Mouse (Mus musculus) midbrain, embryonic 11.5 days (tissue): ENCODE data around the gene Dusp1. TPM values are rescaled to one million over a fixed set of nuclear protein-coding genes. Genes with fewer than 3 reads are reported as not detected.

Source experiments
- ATAC-seq: fragments of 200-750 bp; cut with Nextera tagmentation; 2 replicates; pipeline ENCODE4 v1.8.0; 2017; ENCODE audit warnings: moderate TSS enrichment, moderate library complexity; ENCODE audit not compliant: low FRiP score
- DNase-seq: peaks from one replicate; pipeline ENCODE4 v3.0.0; 2015; ENCODE audit warnings: low spot score; ENCODE audit errors: missing footprints
- H3K27ac ChIP-seq: fragments of 300-500 bp; sonication (generic); 2 replicates; pipeline ENCODE4 v1.5.1; 2014; ENCODE audit warnings: low read depth, low read length
- H3K27me3 ChIP-seq: fragments of 300-500 bp; sonication (generic); 2 replicates; pipeline ENCODE4 v1.6.1; 2014; ENCODE audit warnings: mild to moderate bottlenecking, low read length, moderate library complexity, mixed read lengths; ENCODE audit not compliant: control insufficient read depth, insufficient read depth
- H3K36me3 ChIP-seq: fragments of 300-500 bp; sonication (generic); 2 replicates; pipeline ENCODE4 v1.6.1; 2014; ENCODE audit warnings: mild to moderate bottlenecking, low read length, moderate library complexity, mixed read lengths; ENCODE audit not compliant: control insufficient read depth, insufficient read depth
- H3K4me1 ChIP-seq: fragments of 300-500 bp; sonication (generic); 2 replicates; pipeline ENCODE4 v1.6.1; 2014; ENCODE audit warnings: low read length; ENCODE audit not compliant: control insufficient read depth, insufficient read depth
- H3K4me2 ChIP-seq: fragments of 300-500 bp; sonication (generic); 2 replicates; pipeline ENCODE4 v1.6.1; 2014; ENCODE audit warnings: mild to moderate bottlenecking, moderate library complexity
- H3K4me3 ChIP-seq: fragments of 300-500 bp; sonication (generic); 2 replicates; pipeline ENCODE4 v1.5.1; 2014; ENCODE audit warnings: low read depth, low read length
- H3K9ac ChIP-seq: fragments of 300-500 bp; sonication (generic); 2 replicates; pipeline ENCODE4 v1.6.1; 2014; ENCODE audit warnings: low read length
- H3K9me3 ChIP-seq: fragments of 300-500 bp; sonication (generic); 2 replicates; pipeline ENCODE4 v1.6.1; 2016; ENCODE audit warnings: low read length; ENCODE audit not compliant: control insufficient read depth
- WGBS: fragments of 180-500 bp; shearing (Covaris S2); extraction: QIAGEN DNeasy Blood & Tissue Kit; methylation state at CpG from one replicate; pipeline ENCODE4 v1.1.7; 2014; 5-methylcytosine and 5-hydroxymethylcytosine counted together
- polyA plus RNA-seq: library from polyadenylated mRNA; unstranded; fragments of >200 nt; fragmentation: Nextera tagmentation; extraction: Ambion mirVana; gene quantifications from 2 replicates; pipeline ENCODE4 v1.2.1, GENCODE M21; 2014

Dusp1 gene
- polyA plus RNA-seq, 1 experiment from 2014 or later, result 30.2 TPM

DNA sequence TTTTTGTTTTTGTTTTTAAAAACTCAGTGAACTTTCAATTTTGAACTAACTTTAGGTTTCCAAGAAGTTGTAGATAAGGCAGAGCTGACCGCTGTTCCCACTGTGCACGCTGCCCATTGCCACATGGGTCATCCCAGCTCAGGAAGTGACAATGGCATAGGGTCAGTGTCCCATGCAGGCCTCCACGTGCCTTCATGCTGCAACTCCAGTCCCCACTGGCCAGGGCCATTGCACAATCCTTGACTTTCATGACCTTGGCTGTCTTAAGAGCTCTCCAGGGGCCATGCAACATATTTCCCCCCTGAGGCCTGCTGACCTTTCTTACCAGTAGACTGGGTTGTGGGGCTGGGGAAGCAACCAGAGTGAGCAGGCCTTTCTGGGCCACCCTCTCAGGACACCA, 9.4 kb upstream of the Dusp1 start:
- DNase-seq, result no peak
- 87% methylated on average over 3 of the region's 3 CpGs for WGBS
- Histone ChIP-seq H3K4me1 (no peaks in the 10 kb centered on the region), H3K4me2 (no peak overlapping the region), H3K4me3 (no peak overlapping the region), H3K9me3 (no peaks in the 10 kb centered on the region; the same call in 1 of the 2 replicates), H3K27me3 (no peaks in the 10 kb centered on the region), H3K27ac (no peak overlapping the region), H3K9ac (no peak overlapping the region), H3K36me3 (peaks cover 7% of the 10 kb centered on the region; the same call in 1 of the 2 replicates)
- ATAC-seq, result no peak

DNA sequence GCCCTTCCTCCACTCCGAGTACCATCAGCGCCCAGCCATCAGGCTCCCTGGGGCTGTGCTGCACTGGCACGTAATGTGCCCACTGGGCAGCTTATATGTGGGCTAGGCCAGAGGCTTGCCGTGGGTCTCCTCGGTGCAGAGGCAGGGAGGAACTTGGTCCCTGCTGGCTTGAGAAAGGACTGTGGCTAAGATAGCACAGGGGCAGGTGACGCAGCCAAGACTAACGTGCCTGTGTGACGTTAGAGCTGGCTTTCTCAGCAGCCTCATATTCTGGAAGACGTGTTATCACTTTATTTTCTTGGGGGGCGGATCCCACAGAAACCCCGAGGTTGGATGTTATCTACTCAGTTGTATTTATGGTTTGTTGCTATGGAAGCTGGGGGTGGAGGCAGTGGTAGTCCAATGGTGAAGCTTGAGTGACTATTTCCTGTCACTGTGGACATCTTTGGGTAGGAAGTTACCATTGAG, 8.8 kb upstream of the Dusp1 start:
- DNase-seq, result no peak
- Histone ChIP-seq H3K4me3 (no peak overlapping the region), H3K27me3 (no peaks in the 10 kb centered on the region), H3K4me2 (no peak overlapping the region), H3K4me1 (no peaks in the 10 kb centered on the region), H3K27ac (no peak overlapping the region), H3K36me3 (peaks cover 7% of the 10 kb centered on the region; the same call in 1 of the 2 replicates), H3K9ac (no peak overlapping the region), H3K9me3 (no peaks in the 10 kb centered on the region; the same call in 1 of the 2 replicates)
- no peak for ATAC-seq
- 90% methylated on average over 11 of the region's 11 CpGs for WGBS

DNA sequence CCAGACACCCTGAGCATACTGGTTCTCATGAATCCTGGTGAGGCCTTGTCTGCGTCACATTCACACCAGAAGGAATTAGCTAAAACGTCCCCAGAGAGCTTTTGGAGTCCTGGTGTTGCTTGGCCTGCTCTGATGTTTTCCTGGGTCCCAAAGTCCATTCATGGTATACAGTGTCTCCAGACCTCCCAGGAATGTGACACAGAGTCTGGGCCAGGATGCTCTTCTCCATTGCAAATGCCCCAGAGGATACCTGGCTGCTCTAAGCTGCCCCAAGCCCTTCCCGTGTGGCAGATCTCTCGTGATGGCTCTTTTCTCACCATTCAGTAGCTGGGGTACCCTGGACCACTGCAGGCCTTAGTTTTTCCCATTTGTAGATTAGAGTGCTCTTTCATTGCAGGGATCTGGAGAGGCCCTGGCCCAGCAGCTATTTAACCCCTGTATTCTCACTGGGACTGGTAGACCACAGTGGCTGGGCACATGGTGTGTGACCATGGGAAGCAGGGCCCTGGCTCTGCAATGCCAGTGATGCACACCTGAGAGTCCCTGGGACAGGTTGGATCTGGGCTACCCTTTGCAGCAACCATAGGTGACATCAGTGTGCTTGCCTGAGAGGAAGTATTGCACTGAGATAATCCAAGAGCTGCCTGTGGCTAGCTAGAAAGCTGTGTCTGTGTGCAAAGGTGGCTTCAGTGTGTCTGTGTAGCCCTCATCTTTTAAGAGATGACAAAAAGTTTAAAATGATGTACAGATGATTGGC, 7.8 kb upstream of the Dusp1 start:
- ATAC-seq, result no peak
- no peak for DNase-seq
- H3K9ac ChIP-seq, result no peak overlapping the region
- no peaks in the 10 kb centered on the region for H3K27me3 ChIP-seq
- H3K4me3 ChIP-seq, result no peak overlapping the region
- no peaks in the 10 kb centered on the region for H3K4me1 ChIP-seq
- no peaks in the 10 kb centered on the region; the same call in 1 of the 2 replicates for H3K9me3 ChIP-seq
- H3K36me3 ChIP-seq, result peaks cover 7% of the 10 kb centered on the region; the same call in 1 of the 2 replicates
- no peak overlapping the region for H3K4me2 ChIP-seq
- 89% methylated on average over 4 of the region's 4 CpGs for WGBS
- H3K27ac ChIP-seq, result no peak overlapping the region

DNA sequence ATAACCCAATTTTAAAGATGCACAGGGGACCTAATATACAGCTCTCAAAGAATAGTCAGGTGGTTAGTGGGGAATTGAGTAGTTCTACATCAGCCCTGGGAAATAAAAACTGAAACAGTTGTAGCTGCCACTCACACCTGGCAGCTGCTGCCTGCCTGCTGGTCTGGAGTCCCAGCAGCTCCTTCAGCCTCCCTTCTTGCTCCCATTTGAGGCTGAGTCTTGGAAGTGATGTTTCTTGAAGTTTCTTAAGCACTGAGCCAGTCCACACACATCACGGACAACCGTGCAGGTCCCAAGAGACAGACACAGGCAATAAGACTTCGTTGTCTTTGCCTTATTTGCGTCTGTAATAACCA, 5.9 kb upstream of the Dusp1 start:
- H3K27ac ChIP-seq, result no peak overlapping the region
- H3K9me3 ChIP-seq, result no peaks in the 10 kb centered on the region; the same call in 1 of the 2 replicates
- H3K4me1 ChIP-seq, result 0 out of 2 replicates have a peak, but pooled peaks cover 3% of the 10 kb centered on the region
- WGBS, result 96% methylated on average over 4 of the region's 4 CpGs
- ATAC-seq (no peak), DNase-seq (no peak)
- peaks cover 10% of the 10 kb centered on the region for H3K36me3 ChIP-seq
- no peak overlapping the region for H3K9ac ChIP-seq
- H3K27me3 ChIP-seq, result no peaks in the 10 kb centered on the region
- H3K4me2 ChIP-seq, result no peak overlapping the region
- H3K4me3 ChIP-seq, result no peak overlapping the region

DNA sequence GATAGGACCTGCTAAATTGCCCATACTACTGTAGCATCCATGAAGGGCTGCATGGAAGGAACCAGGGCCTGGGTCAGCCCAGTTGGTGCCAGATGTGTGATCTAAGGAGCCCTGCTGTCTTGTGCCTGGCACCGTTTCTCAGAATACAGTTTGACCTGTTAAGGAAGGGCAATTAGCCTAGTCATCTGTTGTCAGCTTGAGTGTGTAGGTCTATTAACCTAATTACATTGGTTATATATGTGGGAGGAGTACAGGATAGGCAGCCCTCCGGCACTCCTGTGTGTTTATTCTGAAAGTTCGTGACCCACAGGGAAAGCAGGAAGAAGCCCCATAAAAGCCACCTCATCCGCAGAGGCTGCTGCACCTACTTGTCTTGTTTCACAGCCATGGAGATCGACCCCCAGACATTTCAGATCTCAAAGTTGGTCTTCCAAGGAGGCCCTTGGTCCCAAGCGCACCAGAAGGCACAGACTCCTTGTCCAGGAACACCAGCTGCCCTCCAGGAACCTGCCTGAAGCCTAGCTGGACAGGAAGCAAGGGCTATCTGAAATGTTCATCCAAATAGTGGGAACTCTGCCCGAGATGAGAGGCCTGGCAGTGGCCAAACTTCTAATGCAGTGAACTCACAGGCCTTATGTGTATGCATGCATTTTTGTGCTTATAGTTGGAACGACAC, 5.4 kb upstream of the Dusp1 start:
- no peak overlapping the region for H3K4me2 ChIP-seq
- DNase-seq (no peak), ATAC-seq (no peak)
- H3K4me1 ChIP-seq, result peaks cover 8% of the 10 kb centered on the region
- no peak overlapping the region for H3K9ac ChIP-seq
- no peaks in the 10 kb centered on the region for H3K27me3 ChIP-seq
- H3K27ac ChIP-seq, result no peak overlapping the region
- WGBS, result 87% methylated on average over 8 of the region's 8 CpGs
- H3K4me3 ChIP-seq, result no peak overlapping the region
- peaks cover 10% of the 10 kb centered on the region for H3K36me3 ChIP-seq
- no peaks in the 10 kb centered on the region; the same call in 1 of the 2 replicates for H3K9me3 ChIP-seq

DNA sequence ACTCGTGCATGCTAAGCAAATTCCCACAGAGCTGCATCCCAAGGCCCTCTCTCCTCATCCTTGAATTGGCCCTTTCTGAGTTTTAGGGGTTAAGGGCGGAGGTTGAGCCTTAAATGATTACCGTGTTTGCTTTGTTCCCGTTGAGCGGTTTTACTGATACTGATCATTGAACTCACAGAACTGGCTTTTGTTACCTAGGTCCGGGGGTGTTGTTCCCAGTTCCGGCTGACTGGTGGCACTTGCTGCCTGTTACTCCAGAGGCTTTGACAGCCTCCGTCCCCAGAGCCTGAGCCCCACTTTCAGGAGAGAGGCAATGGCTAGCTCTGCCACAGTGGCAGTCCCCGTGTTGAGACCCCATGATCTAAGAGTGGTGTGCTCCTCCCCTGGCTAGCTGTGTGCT, 2.5 kb upstream of the Dusp1 start:
- Histone ChIP-seq H3K27ac (no peak overlapping the region), H3K36me3 (peaks cover 10% of the 10 kb centered on the region), H3K4me3 (no peak overlapping the region), H3K27me3 (no peaks in the 10 kb centered on the region), H3K9me3 (no peaks in the 10 kb centered on the region; the same call in 1 of the 2 replicates), H3K4me2 (no peak overlapping the region), H3K4me1 (peaks cover 17% of the 10 kb centered on the region), H3K9ac (no peak overlapping the region)
- DNase-seq, result no peak
- ATAC-seq, result no peak
- WGBS, result 47% methylated on average over 9 of the region's 9 CpGs

DNA sequence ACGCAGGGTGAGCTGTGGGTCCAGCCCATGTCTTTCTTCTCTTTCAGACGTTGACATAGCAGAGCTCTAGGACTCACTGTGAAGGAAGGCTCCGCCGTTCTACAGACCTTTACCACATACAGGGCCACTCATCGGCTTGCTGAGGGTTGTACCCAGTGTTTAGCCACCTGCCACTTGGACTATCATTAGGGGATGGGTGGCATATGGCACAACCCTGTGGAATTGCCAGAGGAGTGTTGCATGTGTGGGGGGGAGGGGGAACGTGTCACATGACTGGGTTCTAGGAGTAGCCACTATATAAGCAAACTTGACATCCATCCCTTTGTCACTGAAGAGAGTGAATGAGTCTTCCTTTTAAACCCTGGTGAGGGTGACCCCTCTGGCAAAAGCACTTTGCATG, 1.5 kb upstream of the Dusp1 start:
- Histone ChIP-seq H3K4me1 (peaks cover 17% of the 10 kb centered on the region), H3K9me3 (no peaks in the 10 kb centered on the region; the same call in 1 of the 2 replicates), H3K4me2 (no peak overlapping the region), H3K27ac (no peak overlapping the region), H3K4me3 (no peak overlapping the region), H3K27me3 (no peaks in the 10 kb centered on the region), H3K9ac (no peak overlapping the region), H3K36me3 (peaks cover 9% of the 10 kb centered on the region)
- WGBS, result 89% methylated on average over 6 of the region's 6 CpGs
- ATAC-seq (no peak), DNase-seq (no peak)

DNA sequence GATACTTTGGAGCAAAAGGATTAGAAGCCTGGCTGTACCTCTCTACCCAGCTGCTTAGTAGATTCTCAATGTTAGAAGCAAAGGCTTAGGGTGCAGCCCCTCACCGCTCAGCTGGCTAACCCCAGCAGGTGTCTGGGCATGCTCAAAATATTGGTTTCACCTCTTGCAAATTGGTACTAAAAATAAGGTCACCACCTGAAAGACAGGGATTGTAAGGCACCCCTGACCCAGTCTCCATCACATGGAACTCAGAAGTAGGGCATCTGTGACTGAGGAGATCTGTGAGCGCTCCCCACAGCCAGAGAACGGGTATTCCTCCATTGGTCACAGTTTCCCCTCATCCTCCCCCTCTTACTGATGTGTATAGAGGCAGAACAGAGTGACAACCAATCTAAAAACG, 364 bp upstream of the Dusp1 start:
- Histone ChIP-seq H3K4me3 (peak overlapping the region; percentile 89), H3K9me3 (no peaks in the 10 kb centered on the region; the same call in 1 of the 2 replicates), H3K27ac (no peak overlapping the region), H3K27me3 (no peaks in the 10 kb centered on the region), H3K9ac (peak overlapping the region; percentile 91), H3K4me1 (peaks cover 17% of the 10 kb centered on the region), H3K4me2 (peak overlapping the region; percentile 96), H3K36me3 (peaks cover 3% of the 10 kb centered on the region; the same call in 1 of the 2 replicates)
- 66% methylated on average over 4 of the region's 4 CpGs for WGBS
- DNase-seq (no peak), ATAC-seq (no peak)

DNA sequence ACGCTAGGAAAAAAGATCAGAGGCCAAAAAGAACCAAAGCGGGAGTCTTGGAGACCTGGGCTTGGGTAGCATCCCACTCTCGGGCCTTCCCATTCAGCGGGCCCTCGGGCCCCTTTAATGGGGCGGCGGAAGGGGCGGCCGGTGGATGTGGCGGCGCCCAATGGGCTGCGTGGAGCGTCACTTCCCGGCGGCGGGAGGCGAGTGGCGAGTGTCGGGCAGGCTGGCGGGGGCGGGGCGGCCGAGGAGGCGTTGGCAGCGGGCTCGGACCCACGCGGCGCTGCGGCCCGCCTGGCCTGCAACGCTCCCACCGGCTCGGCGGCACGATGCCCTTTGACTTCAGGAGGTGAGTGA, 663 bp downstream of the Dusp1 start, which contains the start of gene Ergic1:
Gene Ergic1 (plus strand): TSS at position 200 of the 351 bp plus-strand sequence.
- no peaks in the 10 kb centered on the region for H3K9me3 ChIP-seq
- DNase-seq, result peak; percentile 98
- peak within 1 kb of the TSS; percentile 96 for H3K4me2 ChIP-seq
- H3K27me3 ChIP-seq, result no peaks in the 10 kb centered on the region
- peak within 1 kb of the TSS; percentile 91 for H3K9ac ChIP-seq
- H3K27ac ChIP-seq, result peak within 1 kb of the TSS; percentile 35
- WGBS, result 0% methylated on average over 36 of the region's 36 CpGs
- H3K4me3 ChIP-seq, result peak within 1 kb of the TSS; percentile 89
- ATAC-seq, result peak; percentile 96
- peaks cover 3% of the 10 kb centered on the region; the same call in 1 of the 2 replicates for H3K36me3 ChIP-seq
- peaks cover 17% of the 10 kb centered on the region for H3K4me1 ChIP-seq
